Mouse (Mus musculus): ENCODE results near the gene Hmcn1. TPM values are rescaled to one million over a fixed set of nuclear protein-coding genes. Genes with fewer than 3 reads are reported as not detected.

Gene Hmcn1
- total RNA-seq, 2 experiments from 2014 or later: not detected

DNA sequence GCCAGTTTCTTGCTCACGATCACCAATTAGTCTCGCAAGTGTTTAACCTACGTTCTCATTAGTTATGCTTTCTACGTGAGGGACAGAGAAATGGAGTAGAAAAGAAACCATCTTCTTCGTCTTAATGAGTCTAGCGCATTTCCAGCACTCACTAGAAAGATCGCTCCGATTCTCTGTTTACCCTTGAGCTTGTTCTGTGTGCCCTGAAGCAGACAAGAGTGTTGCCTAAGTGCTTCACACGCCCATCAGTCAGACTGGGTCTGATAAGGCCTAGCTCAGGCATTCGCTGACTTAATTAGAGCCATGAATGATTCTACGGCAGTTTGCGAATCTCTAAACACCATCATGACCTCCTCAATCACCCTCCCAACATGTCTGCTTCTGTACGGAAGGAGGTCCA is 7.5 kb upstream of the Hmcn1 start:
- ATAC-seq (replicated peaks; ENCODE audit: low FRiP score, poor library complexity, severe bottlenecking): no peak

DNA sequence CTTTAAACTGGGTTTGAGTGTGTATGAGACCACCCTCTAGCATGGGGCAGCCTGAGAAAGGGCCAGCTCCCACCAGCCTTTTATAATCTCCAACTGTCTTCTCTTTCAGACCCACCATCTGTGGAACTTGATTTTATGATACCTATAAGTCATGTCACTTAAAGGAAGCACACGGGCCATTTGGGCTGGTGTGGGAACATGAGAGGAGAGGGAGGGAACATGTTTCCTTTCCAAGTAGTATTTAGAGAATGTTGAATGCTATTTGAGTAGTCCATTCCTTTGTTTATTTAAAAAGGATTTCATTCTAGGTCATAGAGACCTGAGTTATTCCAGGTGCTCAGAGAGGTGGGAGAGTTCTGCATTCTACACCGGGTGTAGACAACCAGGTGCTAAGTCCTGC is 1.4 kb upstream of the Hmcn1 start:
- no peak for ATAC-seq (replicated peaks; ENCODE audit: low FRiP score, poor library complexity, severe bottlenecking)

DNA sequence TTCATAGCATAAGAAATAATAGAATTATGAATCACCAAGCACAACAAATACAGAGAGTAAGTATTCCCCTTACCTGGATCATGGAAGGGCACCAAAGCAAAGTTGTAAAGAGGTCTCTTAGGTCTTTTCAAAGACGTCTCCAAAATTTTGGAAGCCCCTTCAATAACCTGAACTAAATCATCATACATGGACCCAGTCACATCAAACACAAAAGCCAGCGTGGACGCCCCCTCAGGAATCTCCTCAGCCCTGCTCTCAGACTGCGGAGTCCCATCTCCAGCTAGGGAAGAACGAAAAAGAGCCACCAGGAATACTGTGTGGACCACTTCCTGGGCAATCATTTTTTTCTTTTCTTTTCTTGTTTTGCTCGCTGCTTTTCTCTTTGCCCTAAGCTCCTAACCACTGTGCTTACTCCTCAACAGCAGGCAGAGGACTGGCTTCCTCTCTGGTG is 499 bp downstream of the Hmcn1 start:
- ATAC-seq (replicated peaks; ENCODE audit: low FRiP score, poor library complexity, severe bottlenecking): no peak

DNA sequence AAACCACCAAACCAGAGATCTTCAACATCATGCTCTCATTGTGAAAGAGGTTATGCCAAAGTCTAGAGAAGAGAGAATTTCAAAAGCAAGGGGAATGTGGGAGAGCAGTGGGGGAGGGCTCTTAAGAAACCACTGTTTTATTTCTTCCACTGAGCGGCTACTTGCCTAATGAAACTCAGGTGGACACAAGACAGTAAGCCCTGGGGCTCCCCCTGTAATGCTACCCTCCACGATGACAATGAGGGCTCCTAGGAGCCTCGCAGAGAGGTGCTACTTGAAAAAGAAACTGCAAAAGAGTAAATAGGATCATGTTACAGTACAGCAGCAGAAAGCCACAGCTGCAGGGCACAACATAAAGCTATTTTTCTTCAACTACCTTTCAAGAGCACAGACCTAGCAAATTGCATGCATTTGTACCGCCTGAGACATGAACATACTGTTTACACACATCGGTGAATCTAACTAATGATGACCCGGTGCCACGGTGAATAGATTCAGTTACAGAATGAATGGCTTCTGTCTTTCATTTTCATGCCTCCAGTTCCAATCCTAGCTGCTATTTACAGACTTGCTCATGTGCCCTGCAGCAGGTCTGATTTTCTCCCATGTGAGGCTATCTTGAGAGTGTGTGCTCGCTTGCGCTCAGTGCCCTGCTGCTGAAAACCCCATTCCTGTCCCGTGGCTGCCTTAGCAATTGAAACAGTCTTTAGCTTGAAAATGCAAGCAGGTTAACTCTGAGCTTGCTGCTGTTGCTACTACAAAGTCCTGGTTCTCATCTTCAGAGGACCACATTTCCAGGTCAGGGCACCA is 1.3 kb downstream of the Hmcn1 start:
- no peak for ATAC-seq (replicated peaks; ENCODE audit: low FRiP score, poor library complexity, severe bottlenecking)

DNA sequence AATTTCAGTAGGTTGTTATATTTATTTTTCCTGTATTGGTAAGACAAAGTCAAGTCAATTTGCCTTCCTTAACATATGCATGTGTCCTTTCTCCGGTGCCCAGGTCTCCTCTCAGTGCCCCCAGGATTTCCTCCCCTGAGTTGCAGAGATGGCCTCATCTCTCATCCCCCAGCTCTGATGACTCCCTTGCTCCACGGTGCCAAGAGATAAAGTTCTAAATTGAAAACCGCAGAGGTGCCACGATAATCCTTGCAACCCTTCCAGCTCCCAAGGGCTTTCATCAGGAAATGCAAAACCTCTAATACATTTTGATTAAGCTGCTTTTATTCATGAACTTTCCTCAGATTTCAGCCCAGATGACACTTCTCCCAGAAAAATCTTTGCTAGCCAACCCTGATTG is 8.3 kb downstream of the Hmcn1 start:
- no peak for ATAC-seq (replicated peaks; ENCODE audit: low FRiP score, poor library complexity, severe bottlenecking)

DNA sequence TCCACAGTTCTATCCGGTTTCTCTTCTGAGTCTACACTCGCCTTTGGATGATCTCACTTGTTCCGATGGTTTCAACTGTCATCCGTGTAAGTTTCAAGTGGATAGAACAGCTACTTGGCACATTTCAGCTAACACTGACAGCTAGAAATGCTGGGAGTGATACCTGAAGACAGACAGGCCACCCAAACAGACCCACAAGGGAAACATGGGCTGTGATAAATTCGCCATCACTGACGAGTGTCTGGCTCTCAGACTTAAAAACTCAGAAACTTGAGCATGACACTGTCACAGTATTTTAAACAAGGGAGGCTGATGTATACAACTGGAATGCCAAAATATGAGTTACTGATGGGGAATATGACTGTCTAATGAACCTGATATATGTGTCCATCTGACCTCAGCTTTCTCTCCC is 9.1 kb downstream of the Hmcn1 start:
- no peak for ATAC-seq (replicated peaks; ENCODE audit: low FRiP score, poor library complexity, severe bottlenecking)

DNA sequence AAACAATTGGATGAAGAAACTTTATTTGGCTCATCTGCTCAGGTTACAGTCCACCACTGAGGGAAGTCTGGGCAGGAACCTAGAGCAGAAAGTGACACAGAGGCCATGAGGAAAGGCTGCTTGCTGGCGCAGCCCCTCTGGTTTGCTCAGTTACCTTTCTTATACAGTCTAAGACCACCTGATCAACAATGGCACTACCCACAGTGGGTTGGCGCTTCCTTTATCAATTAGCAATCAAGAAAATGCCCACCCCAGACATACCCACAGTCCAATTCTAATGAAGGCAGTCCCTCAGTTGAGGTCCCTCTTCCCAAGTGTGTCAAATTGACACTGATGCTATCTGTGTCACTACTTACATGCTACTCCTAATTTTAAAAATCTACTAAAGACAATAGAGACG is 14.6 kb downstream of the Hmcn1 start:
- ATAC-seq (replicated peaks; ENCODE audit: low FRiP score, poor library complexity, severe bottlenecking): no peak

DNA sequence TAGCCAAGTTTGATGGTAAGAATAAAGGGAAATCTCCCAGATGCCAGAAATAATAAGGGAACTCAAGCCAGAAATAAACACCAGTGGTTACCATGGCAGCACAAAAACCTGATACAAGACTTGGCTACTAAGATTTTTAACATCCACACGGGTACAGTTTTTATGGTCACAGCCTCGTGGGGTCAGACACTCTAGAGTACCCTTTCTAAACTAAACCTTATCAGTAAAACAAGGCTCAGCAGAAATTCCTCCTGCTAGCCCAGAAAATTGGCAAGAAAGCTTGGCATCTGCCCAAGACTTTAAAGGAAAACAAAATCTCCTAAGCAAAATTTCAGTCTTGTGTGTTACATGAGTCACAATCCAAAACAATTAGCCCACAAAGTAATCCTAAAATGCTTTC is 17.0 kb downstream of the Hmcn1 start:
- no peak for ATAC-seq (replicated peaks; ENCODE audit: low FRiP score, poor library complexity, severe bottlenecking)

DNA sequence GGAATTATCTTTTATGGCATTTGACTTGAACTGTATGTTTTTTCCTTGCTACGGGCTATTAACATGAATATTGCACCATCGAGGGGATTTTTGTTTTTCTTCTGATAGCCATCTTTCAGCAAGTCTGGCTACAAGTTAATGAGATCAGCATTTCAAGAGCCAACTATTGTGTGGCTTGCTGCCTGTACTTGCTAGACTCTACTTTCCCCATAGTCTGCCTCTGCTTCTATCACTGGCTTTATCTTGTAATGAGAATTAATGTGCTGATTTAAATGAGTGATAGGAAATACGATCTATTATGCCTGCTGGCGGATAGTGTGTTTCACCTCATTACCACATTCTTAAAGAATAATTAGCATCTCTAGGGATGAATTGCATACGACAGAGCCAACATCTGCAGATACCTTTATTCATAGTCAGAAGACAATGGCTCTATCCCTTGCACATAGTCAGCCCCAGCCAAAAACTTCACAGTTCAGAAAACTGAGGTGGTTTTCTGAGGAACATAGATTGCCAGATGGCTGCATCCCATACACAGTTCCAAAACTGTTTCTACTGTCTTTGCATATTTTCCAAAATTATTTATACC is 33.7 kb downstream of the Hmcn1 start:
- no peak for ATAC-seq (replicated peaks; ENCODE audit: low FRiP score, poor library complexity, severe bottlenecking)

DNA sequence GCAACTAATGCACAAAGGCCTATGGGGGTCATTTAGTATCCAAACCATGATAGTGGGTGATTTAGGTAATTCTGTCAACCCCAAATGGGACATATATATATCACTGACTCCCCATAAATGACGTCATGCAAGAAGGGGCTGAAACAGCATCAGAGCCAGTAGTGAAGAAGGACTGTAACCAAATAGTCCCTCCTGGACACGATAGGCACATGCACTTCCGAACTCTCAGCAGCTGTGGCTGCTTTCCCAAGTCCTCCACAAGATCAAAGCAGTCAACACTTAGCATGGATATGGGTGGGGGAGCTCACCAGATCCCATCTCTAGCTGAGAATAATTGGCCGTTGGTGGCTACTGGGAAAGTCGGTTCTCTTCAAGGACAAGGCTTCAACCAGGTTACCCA is 42.2 kb downstream of the Hmcn1 start:
- ATAC-seq (replicated peaks; ENCODE audit: low FRiP score, poor library complexity, severe bottlenecking): no peak

DNA sequence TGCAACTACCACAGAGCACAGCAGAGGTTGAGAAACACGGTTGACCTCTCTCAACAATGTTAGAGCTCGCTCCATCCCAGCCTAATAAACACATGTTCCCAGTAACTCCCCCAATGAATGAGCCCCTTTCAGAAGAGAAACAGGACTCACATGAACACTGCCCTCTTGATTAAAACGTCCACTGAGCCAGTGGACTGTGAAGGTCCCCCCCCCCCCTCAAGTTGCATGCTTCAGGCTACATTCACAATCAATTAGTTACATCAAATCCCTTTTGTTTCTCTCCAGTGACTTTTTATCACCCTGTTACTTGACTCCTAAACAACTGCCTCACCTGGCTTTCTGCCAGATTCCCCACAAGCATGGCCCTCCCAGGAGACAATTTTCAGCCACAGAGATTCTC is 43.2 kb downstream of the Hmcn1 start:
- no peak for ATAC-seq (replicated peaks; ENCODE audit: low FRiP score, poor library complexity, severe bottlenecking)

DNA sequence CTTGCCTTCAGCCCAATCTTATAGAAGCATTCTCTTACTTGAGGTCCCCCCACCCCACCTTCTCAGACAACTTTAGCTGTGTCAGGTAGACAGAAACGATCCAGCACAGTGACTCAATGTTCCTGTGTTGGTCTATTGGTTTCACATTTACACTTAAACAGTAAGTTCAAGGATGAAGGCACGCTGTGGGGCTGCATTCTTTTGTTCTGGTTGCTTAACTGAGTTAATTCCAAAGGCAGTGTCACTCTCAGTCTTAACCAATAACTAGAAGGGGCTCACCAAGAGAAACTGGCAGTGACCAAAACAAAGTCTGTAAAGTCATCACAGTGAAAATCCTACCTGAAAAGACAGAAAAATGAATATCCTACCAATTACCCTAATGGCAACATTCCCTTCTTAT is 44.3 kb downstream of the Hmcn1 start:
- no peak for ATAC-seq (replicated peaks; ENCODE audit: low FRiP score, poor library complexity, severe bottlenecking)

DNA sequence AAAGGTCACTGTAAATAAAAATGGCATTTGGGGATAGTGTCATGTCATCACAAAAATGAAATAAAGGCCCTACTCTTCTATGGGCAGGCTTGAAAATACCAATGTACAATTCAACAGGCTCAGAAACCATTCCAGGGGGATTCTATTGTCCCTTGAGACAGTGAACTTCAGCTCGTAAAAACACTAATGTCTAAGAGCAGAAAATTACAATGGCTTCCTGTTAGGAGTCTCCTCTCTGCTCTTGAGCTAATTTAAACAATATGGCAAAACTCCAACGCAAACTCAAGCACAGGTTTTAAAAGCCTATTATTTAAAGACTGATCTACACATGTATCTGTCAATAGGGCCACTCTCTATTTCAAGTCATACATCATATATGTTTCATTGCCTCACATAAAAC is 49.6 kb downstream of the Hmcn1 start:
- no peak for ATAC-seq (replicated peaks; ENCODE audit: low FRiP score, poor library complexity, severe bottlenecking)

DNA sequence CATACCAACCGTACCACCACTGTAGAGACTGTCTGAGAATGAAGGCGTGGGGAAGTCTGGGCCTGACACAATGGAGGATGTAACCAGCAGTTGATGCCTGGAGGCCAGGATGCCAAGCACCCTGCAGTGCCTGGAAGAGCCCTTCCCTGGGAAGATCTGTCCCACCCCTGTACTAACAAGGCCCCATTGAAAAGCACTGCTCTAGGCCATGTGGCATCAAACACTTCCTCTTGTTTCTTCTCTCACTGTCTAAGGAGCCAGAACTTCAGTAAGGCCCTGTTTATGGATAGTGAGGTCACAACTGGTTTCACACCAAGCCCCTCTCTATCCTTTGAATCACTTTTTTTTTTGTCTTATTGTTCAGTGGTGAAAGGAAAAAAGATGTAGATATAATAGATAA is 51.1 kb downstream of the Hmcn1 start:
- no peak for ATAC-seq (replicated peaks; ENCODE audit: low FRiP score, poor library complexity, severe bottlenecking)

DNA sequence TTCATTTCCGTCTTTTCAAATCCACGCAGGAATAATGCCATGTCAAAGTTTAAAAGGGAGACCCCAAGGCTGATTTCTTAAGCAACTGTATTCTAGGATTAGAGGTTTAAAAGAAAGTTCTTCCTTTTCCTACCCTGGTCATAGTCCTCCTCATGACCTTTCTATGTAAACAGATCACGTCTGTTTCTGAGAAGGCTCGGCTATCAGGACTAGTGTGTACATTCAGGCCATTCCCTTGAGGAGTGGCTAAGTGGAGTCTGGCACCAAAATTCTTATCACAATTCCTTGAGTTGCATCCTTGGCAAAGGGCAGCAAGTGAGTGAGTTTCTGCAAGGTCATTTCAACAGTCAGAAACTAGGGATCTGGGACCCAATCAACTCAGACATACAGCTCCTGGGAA is 56.4 kb downstream of the Hmcn1 start:
- ATAC-seq (replicated peaks; ENCODE audit: low FRiP score, poor library complexity, severe bottlenecking): no peak

DNA sequence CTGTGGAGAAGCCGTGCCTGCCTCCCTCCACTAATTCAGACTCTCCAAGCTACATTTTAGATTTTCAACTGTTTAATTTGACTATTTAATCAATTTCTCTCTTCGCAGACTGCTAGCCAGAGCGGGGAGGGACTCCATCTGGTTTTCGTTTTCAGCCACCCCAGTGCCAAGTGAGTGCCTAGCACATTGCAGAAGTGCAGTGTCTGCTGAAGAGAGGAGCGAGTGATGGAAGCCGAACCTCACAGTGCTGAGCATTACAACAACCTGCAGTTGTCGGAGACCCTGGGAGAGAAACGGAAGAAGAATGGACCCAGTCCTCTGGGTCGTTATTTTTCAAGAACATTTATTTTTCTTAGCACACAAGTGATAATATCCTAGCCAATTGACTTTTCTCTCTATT is 59.6 kb downstream of the Hmcn1 start:
- no peak for ATAC-seq (replicated peaks; ENCODE audit: low FRiP score, poor library complexity, severe bottlenecking)

DNA sequence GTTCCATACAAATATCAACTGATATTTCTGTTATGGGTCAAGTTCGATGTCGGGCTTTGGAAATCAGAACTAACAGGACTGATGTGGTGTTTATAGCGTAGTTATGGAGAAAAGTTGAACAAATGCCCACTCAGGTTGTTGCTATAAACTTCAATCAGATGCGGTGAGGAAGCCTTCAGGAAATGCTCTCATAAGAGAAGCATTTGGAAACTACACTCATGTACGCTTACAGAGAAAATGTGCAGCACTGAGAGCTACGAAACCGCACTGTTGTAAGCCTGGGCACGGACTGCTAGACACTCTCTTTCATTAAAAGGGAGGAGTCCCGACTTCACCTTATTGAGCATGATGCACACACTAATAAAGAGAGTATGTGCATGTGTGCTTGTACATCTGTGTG is 72.4 kb downstream of the Hmcn1 start:
- ATAC-seq (replicated peaks; ENCODE audit: low FRiP score, poor library complexity, severe bottlenecking): no peak

DNA sequence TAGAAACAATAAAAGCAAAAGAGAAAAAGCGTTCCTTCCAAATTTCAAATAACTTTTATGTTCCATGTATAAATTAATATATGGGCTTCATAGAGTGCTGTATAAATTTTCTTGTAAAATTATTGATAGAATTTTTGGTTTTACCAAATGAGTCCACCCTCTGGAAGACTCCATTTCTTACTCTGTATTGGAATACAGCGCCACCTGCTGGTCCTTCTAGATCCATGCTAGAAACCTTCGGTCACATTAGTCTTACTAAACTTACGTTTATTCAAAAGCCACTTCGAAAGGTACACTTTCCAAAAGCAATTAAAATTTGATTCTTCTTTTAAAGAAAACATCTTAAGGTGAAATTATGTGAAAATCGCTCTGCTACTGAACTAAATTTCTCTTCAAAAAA is 73.0 kb downstream of the Hmcn1 start:
- no peak for ATAC-seq (replicated peaks; ENCODE audit: low FRiP score, poor library complexity, severe bottlenecking)

DNA sequence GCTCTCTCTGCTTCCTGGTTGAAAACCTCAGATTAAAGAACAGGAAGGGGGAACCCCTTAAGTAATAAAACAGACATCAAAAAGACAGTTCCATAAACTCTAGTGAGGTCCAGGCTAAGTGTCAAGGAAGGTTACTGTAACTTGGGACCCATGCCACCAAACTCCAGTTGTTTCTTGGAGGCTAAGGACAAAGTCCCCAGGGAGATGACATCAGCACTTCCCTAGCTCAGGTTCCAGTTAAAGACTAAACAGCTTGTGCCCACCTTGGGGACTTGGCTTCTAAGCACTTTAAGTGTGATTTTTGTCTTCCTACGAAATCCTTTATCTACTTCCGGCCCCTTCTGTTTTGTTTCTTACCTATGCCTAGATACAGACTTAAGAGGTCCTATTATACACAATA is 78.3 kb downstream of the Hmcn1 start:
- ATAC-seq (replicated peaks; ENCODE audit: low FRiP score, poor library complexity, severe bottlenecking): no peak

DNA sequence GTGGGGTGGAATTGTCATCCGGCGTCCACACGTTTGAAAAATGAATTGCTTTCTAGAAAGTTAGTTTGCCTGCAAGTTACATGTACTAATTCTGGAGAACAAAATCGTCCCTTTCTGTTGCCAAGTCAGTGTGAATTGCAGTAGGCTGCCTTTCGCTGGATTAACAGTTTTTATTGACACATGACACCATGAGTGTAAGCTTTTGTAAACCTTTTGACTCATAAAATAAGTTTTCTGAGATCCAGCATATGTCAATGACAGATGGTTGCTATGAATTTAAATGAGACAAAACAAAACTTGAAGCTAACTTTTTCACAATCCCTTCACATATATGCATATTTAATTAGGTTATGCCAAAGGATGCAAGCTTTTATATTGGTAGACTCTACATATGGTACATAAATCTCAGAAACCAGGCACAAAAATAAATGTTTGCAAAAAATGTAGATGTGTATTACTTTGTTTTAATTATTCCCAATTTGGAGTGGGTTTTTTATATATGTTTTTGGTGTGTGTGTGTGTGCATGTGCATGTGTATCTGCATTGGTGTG is 79.6 kb downstream of the Hmcn1 start:
- no peak for ATAC-seq (replicated peaks; ENCODE audit: low FRiP score, poor library complexity, severe bottlenecking)

DNA sequence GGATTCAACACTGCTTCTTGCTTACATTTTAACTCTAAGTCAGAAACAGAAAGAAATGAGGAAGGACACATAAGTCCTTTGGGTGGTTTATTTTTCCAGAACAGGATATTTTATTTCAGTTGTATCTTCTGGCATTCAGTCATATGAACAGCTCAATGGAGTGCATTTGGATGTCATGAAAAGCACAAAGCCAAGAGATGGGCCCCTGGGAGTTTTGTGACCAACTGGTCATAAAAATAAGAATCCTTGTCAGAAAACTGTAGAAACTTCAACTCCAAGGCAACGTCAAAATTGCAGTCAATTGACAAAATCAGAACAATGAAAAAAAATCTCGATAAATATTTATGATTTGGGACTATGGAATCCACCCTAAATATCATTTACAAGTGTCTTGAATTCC is 83.6 kb downstream of the Hmcn1 start:
- no peak for ATAC-seq (replicated peaks; ENCODE audit: low FRiP score, poor library complexity, severe bottlenecking)
